Mouse (Mus musculus) limb, embryonic 14.5 days (tissue): ENCODE measurements around the gene Cyct. TPM values are rescaled to one million over a fixed set of nuclear protein-coding genes. Genes with fewer than 3 reads are reported as not detected.

Experiments
- ATAC-seq: fragments of 200-750 bp; cut with Nextera tagmentation; 2 replicates; pipeline ENCODE4 v1.8.0; 2017; ENCODE audit warnings: low read depth, moderate number of reproducible peaks, moderate TSS enrichment; ENCODE audit not compliant: low FRiP score
- DNase-seq: peaks from one replicate; pipeline ENCODE4 v3.0.0-alpha.2; 2015; ENCODE audit warnings: low spot score
- H3K27ac ChIP-seq: fragments of 300-500 bp; sonication (generic); replicated peaks from 2 replicates; pipeline ENCODE4 v1.5.1; 2014; ENCODE audit warnings: low read depth, mild to moderate bottlenecking, low read length, moderate library complexity, mixed read lengths
- H3K27me3 ChIP-seq: fragments of 300-500 bp; sonication (generic); 2 replicates; pipeline ENCODE4 v1.6.1; 2014; ENCODE audit warnings: low read length, mixed read lengths; ENCODE audit not compliant: control insufficient read depth, insufficient read depth
- H3K36me3 ChIP-seq: fragments of 300-500 bp; sonication (generic); 2 replicates; pipeline ENCODE4 v1.6.1; 2014; ENCODE audit warnings: mild to moderate bottlenecking, low read length, moderate library complexity, mixed read lengths; ENCODE audit not compliant: control insufficient read depth, insufficient read depth
- H3K4me1 ChIP-seq: fragments of 300-500 bp; sonication (generic); 2 replicates; pipeline ENCODE4 v1.6.1; 2014; ENCODE audit warnings: antibody characterized with exemption, low read length, mixed read lengths; ENCODE audit not compliant: control insufficient read depth, insufficient read depth
- H3K4me2 ChIP-seq: fragments of 300-500 bp; sonication (generic); replicated peaks from 2 replicates; pipeline ENCODE4 v1.6.1; 2014; ENCODE audit warnings: low read depth, mild to moderate bottlenecking, low read length, moderate library complexity; ENCODE audit not compliant: severe bottlenecking
- H3K4me3 ChIP-seq: fragments of 300-500 bp; sonication (generic); replicated peaks from 2 replicates; pipeline ENCODE4 v1.5.1; 2014; ENCODE audit warnings: low read length
- H3K9ac ChIP-seq: fragments of 300-500 bp; sonication (generic); 2 replicates; pipeline ENCODE4 v1.6.1; 2014; ENCODE audit warnings: mild to moderate bottlenecking, low read depth, low read length, moderate library complexity; ENCODE audit not compliant: severe bottlenecking
- H3K9me3 ChIP-seq: fragments of 300-500 bp; sonication (generic); 2 replicates; pipeline ENCODE4 v1.6.1; 2016; ENCODE audit warnings: low read length; ENCODE audit not compliant: control insufficient read depth
- POLR2A ChIP-seq: fragments of 200-500 bp; IDR thresholded peaks from 2 replicates; pipeline ENCODE4 v1.8.0; 2012; ENCODE audit warnings: inconsistent platforms, mild to moderate bottlenecking, moderate library complexity, borderline replicate concordance; ENCODE audit not compliant: insufficient read depth, insufficient read length; ENCODE audit errors: extremely low read depth
- WGBS: fragments of 180-500 bp; shearing (Covaris S2); extraction: QIAGEN DNeasy Blood & Tissue Kit; methylation state at CpG from one replicate; pipeline ENCODE4 v1.1.7; 2014; 5-methylcytosine and 5-hydroxymethylcytosine counted together
- polyA plus RNA-seq, 2 experiments: library from polyadenylated mRNA; depleted of rRNA in 1 of 2; stranded (reverse) in 1 of 2; unstranded in 1 of 2; fragments of >200 nt; fragmentation: Nextera tagmentation in 1 of 2; extraction: Ambion mirVana in 1 of 2; gene quantifications; 2 replicates each; pipeline versions ENCODE4 v1.2.1 to v1.2.3; 2012 to 2014

Gene Cyct
- polyA plus RNA-seq, 2 experiments, result 0.14 to 0.30 TPM

GRCm38 (mm10) chr2:76334596-76334995, 25.7 kb downstream of the Cyct start:
- TF ChIP-seq POLR2A, result no peak
- no peak overlapping the region for H3K9ac ChIP-seq
- 78% methylated on average over 5 of the region's 5 CpGs for WGBS
- H3K4me2 ChIP-seq, result no peak overlapping the region
- no peak for ATAC-seq
- H3K9me3 ChIP-seq, result no peaks in the 10 kb centered on the region
- DNase-seq, result no peak
- H3K36me3 ChIP-seq, result no peaks in the 10 kb centered on the region
- peaks cover 19% of the 10 kb centered on the region for H3K27me3 ChIP-seq
- no peak overlapping the region for H3K27ac ChIP-seq
- H3K4me1 ChIP-seq, result peaks cover 6% of the 10 kb centered on the region; the same call in 1 of the 2 replicates
- no peak overlapping the region for H3K4me3 ChIP-seq

DNA sequence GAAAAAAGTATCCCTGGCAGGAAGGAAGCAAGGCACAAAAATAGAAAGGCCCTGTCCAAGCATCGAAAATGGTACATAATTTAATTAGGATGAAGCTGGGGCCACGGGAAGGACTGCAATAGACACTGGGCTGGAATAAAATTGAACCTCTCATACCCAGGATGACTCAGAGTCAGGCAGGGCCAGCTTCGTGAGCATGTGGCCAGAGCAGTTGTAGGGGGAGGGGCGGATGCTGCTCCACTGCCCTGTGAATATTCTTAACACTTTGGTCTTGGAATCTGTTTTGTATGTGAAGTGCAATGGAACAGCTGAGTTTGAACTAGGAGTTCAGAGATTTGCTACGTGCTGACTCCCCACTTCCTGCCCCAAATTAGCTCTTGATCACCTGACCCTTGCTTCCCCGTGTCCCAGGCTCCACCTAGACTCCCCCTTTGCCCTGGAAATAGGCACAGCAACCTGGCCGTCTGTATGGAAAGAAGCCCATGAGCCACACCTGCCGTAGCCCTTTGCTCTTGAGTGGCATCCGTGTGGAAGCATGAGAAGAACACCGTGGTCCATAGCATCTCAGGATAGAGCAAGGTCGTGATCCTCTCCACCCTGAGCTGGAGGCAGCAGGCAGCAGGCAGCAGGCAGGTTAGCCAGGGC, 28.0 kb downstream of the Cyct start:
- Histone ChIP-seq H3K4me2 (no peak overlapping the region), H3K27me3 (no peaks in the 10 kb centered on the region), H3K9me3 (no peaks in the 10 kb centered on the region), H3K27ac (no peak overlapping the region), H3K4me1 (no peaks in the 10 kb centered on the region), H3K36me3 (no peaks in the 10 kb centered on the region), H3K9ac (no peak overlapping the region), H3K4me3 (no peak overlapping the region)
- no peak for DNase-seq
- 60% methylated on average over 11 of the region's 11 CpGs for WGBS
- no peak for TF ChIP-seq POLR2A
- no peak for ATAC-seq

- 89% methylated on average over 5 of the region's 5 CpGs for WGBS
- TF ChIP-seq POLR2A, result no peak
- Histone ChIP-seq H3K27me3 (no peaks in the 10 kb centered on the region), H3K36me3 (no peaks in the 10 kb centered on the region), H3K4me2 (no peak overlapping the region), H3K27ac (no peak overlapping the region), H3K4me3 (no peak overlapping the region), H3K9ac (no peak overlapping the region), H3K9me3 (no peaks in the 10 kb centered on the region), H3K4me1 (no peaks in the 10 kb centered on the region; the same call in 1 of the 2 replicates)
- ATAC-seq, result no peak
- DNase-seq, result no peak
Measured at GRCm38 (mm10) chr2:76330081-76330480, 30.2 kb downstream of the Cyct start.

DNA sequence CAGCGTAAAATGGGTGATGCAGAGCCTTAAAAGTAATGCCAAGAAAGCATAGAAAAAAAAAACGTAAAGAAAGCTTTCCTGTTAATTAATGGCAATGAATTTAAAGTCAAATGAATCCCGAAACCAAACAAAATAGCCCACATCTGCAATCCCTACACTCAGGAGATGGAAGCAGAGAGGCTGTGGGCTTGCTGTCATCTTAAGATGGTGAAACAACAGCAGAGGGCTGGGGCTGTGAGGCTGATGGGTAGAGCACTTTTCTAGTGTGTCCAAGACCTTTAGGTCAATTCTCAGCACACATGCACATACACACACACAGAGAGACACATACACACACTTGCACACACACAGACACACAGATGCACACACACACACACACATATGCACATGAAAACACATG, 34.1 kb downstream of the Cyct start:
- no peaks in the 10 kb centered on the region; the same call in 1 of the 2 replicates for H3K4me1 ChIP-seq
- H3K36me3 ChIP-seq, result no peaks in the 10 kb centered on the region
- TF ChIP-seq POLR2A, result no peak
- WGBS, result 79% methylated on average over 3 of the region's 3 CpGs
- ATAC-seq (no peak), DNase-seq (no peak)
- H3K9ac ChIP-seq, result no peak overlapping the region
- H3K27ac ChIP-seq, result no peak overlapping the region
- H3K4me2 ChIP-seq, result no peak overlapping the region
- H3K4me3 ChIP-seq, result no peak overlapping the region
- no peaks in the 10 kb centered on the region for H3K27me3 ChIP-seq
- no peaks in the 10 kb centered on the region for H3K9me3 ChIP-seq

GRCm38 (mm10) chr2:76324463-76324862, 35.8 kb downstream of the Cyct start:
- Histone ChIP-seq H3K4me3 (no peak overlapping the region), H3K27ac (no peak overlapping the region), H3K9ac (no peak overlapping the region), H3K9me3 (no peaks in the 10 kb centered on the region), H3K36me3 (no peaks in the 10 kb centered on the region), H3K4me2 (no peak overlapping the region), H3K4me1 (no peaks in the 10 kb centered on the region; the same call in 1 of the 2 replicates), H3K27me3 (no peaks in the 10 kb centered on the region)
- ATAC-seq (peak; percentile 23; the same call in 1 of the 2 replicates), DNase-seq (peak; percentile 8)
- 81% methylated on average over 5 of the region's 5 CpGs for WGBS
- TF ChIP-seq POLR2A, result no peak
